Mouse (Mus musculus): ENCODE results near the gene C2cd3. TPM values are rescaled to one million over a fixed set of nuclear protein-coding genes. Genes with fewer than 3 reads are reported as not detected.

The C2cd3 gene
- polyA plus RNA-seq, 1 experiment from 2014 or later, result 23.6 TPM

DNA sequence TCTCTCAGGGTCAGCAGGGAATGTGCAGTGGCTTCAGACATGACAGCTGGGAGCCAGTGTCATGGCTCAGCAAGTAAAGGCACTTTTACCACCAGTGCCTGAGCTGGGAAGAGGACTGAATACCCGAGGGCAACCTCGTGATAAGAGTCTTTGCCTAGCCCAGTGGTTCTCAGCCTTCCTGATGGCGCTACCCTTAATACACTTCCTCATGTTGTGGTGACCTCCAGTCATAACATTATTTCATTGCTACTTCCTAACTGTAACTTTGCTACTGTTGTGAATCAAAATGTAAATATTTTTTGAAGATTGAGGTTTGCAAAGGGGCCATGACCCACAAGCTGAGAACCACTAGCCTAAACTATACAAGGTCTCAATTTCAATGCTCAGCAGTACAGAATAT lies 136.6 kb downstream of the C2cd3 start:
- H3K9me3 ChIP-seq (ENCODE audit: control insufficient read depth, low read length), result no peaks in the 10 kb centered on the region
- 53% methylated on average over 3 of the region's 3 CpGs for WGBS
- H3K4me2 ChIP-seq (ENCODE audit: low read length), result no peak overlapping the region
- no peaks in the 10 kb centered on the region for H3K27me3 ChIP-seq (replicated peaks; ENCODE audit: control insufficient read depth, insufficient read depth, low read length)
- no peaks in the 10 kb centered on the region for H3K4me1 ChIP-seq (replicated peaks; ENCODE audit: control insufficient read depth, insufficient read depth, low read length)
- DNase-seq (ENCODE audit: low spot score) (no peak), ATAC-seq (replicated peaks; ENCODE audit: low FRiP score, low TSS enrichment, low read depth) (no peak)
- no peak overlapping the region for H3K9ac ChIP-seq (ENCODE audit: low read length)
- H3K36me3 ChIP-seq (ENCODE audit: control insufficient read depth, insufficient read depth, low read length), result no peaks in the 10 kb centered on the region
- no peak overlapping the region for H3K27ac ChIP-seq (ENCODE audit: low read depth)
- no peak overlapping the region for H3K4me3 ChIP-seq (ENCODE audit: low read depth, low read length)

DNA sequence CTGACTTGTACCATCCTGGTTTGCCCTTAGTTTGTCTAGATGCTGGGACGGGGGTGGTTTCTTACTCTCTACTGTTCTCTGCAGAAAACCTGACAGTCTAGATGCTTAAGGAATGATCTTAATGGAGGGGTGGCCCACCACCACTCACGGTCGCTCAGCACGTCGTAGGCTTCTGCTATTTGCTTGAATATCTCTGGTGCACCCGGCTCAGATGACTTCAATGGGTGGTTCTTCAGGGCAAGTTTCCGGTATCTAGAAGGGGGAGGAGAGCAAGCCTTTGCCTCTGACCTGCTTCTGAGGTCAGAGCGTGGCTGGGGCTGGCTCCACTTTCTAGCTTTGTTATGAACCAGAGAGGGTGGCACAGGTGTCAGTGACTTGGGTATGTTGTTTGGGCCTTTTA lies 139.6 kb downstream of the C2cd3 start:
- WGBS, result 72% methylated on average over 8 of the region's 8 CpGs
- no peak for ATAC-seq (replicated peaks; ENCODE audit: low FRiP score, low TSS enrichment, low read depth)
- H3K4me2 ChIP-seq (ENCODE audit: low read length), result no peak overlapping the region
- H3K9ac ChIP-seq (ENCODE audit: low read length), result no peak overlapping the region
- no peak for DNase-seq (ENCODE audit: low spot score)
- no peaks in the 10 kb centered on the region for H3K4me1 ChIP-seq (replicated peaks; ENCODE audit: control insufficient read depth, insufficient read depth, low read length)
- H3K4me3 ChIP-seq (ENCODE audit: low read depth, low read length), result no peak overlapping the region
- no peaks in the 10 kb centered on the region for H3K9me3 ChIP-seq (ENCODE audit: control insufficient read depth, low read length)
- H3K27ac ChIP-seq (ENCODE audit: low read depth), result no peak overlapping the region
- no peaks in the 10 kb centered on the region for H3K27me3 ChIP-seq (replicated peaks; ENCODE audit: control insufficient read depth, insufficient read depth, low read length)
- H3K36me3 ChIP-seq (ENCODE audit: control insufficient read depth, insufficient read depth, low read length), result no peaks in the 10 kb centered on the region

DNA sequence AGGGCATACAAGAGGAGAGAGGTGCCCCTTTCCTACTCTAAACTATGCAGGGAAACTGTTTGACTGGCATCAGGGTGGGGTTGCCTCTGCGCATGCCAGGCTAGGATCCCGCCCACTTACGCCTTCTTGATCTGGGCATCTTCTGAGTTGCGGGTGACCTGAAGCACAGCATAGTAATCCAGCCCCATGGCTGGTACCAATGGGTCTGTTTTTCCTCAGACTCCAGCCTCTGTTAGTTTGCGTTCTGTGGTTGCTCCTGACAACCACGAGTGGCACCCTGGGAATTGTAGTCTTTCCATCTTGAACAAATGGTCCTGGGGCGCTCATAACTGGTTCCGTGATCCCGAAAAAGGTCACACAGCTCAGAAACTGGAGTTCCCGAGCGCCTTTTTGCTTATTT lies 142.5 kb downstream of the C2cd3 start, which contains the start of gene Dnajb13:
TSS of gene Dnajb13 (minus strand) at position 388 of the 400 bp plus-strand sequence.
- Histone ChIP-seq H3K9ac (ENCODE audit: low read length) (no peak within 1 kb of the TSS), H3K4me3 (ENCODE audit: low read depth, low read length) (no peak within 1 kb of the TSS), H3K4me2 (ENCODE audit: low read length) (no peak within 1 kb of the TSS), H3K4me1 (replicated peaks; ENCODE audit: control insufficient read depth, insufficient read depth, low read length) (no peaks in the 10 kb centered on the region), H3K27ac (ENCODE audit: low read depth) (no peak within 1 kb of the TSS), H3K27me3 (replicated peaks; ENCODE audit: control insufficient read depth, insufficient read depth, low read length) (no peaks in the 10 kb centered on the region), H3K36me3 (ENCODE audit: control insufficient read depth, insufficient read depth, low read length) (no peaks in the 10 kb centered on the region), H3K9me3 (ENCODE audit: control insufficient read depth, low read length) (no peaks in the 10 kb centered on the region)
- WGBS, result 50% methylated on average over 11 of the region's 11 CpGs
- ATAC-seq (replicated peaks; ENCODE audit: low FRiP score, low TSS enrichment, low read depth) (peak; percentile 32; the same call in 1 of the 2 replicates), DNase-seq (ENCODE audit: low spot score) (no peak)

Other genes starting within 250 kb of the C2cd3 start
- gene Lipt2, start 213.0 kb upstream of the C2cd3 start, polyA plus RNA-seq (2014; fragmentation: Nextera tagmentation; extraction: Ambion mirVana), result 29.7 and 35.7 TPM in 2 replicates
- 73.1 and 74.5 TPM in 2 replicates for gene Kcne3, start 195.7 kb upstream of the C2cd3 start, polyA plus RNA-seq (2014; fragmentation: Nextera tagmentation; extraction: Ambion mirVana)
- gene Pgm2l1, start 144.8 kb upstream of the C2cd3 start, polyA plus RNA-seq (2014; fragmentation: Nextera tagmentation; extraction: Ambion mirVana), result 3.2 and 3.3 TPM in 2 replicates
- 4.4 and 5.8 TPM in 2 replicates for gene P4ha3, start 86.7 kb upstream of the C2cd3 start, polyA plus RNA-seq (2014; fragmentation: Nextera tagmentation; extraction: Ambion mirVana)
- gene Ppme1, start 74 bp downstream of the C2cd3 start, polyA plus RNA-seq (2014; fragmentation: Nextera tagmentation; extraction: Ambion mirVana), result 55.0 and 55.9 TPM in 2 replicates
- not detected in 2 replicates for gene Ucp3, start 100.8 kb downstream of the C2cd3 start, polyA plus RNA-seq (2014; fragmentation: Nextera tagmentation; extraction: Ambion mirVana)
- gene Ucp2, start 121.1 kb downstream of the C2cd3 start, polyA plus RNA-seq (2014; fragmentation: Nextera tagmentation; extraction: Ambion mirVana), result 157 and 179 TPM in 2 replicates
- 0.24 and 0.26 TPM in 2 replicates for gene Dnajb13, start 142.7 kb downstream of the C2cd3 start, polyA plus RNA-seq (2014; fragmentation: Nextera tagmentation; extraction: Ambion mirVana)
- 33.8 and 36.9 TPM in 2 replicates for gene Coa4, start 164.8 kb downstream of the C2cd3 start, polyA plus RNA-seq (2014; fragmentation: Nextera tagmentation; extraction: Ambion mirVana)
- gene Rab6a, start 235.2 kb downstream of the C2cd3 start, polyA plus RNA-seq (2014; fragmentation: Nextera tagmentation; extraction: Ambion mirVana), result 118 and 121 TPM in 2 replicates
- gene Mrpl48, start 236.1 kb downstream of the C2cd3 start, polyA plus RNA-seq (2014; fragmentation: Nextera tagmentation; extraction: Ambion mirVana), result 89.4 and 94.6 TPM in 2 replicates